Mouse (Mus musculus) hindbrain, embryonic 11.5 days (tissue): Measurements from ENCODE around the gene Ntrk3. TPM values are rescaled to one million over a fixed set of nuclear protein-coding genes. Genes with fewer than 3 reads are reported as not detected.

Source experiments
- ATAC-seq: fragments of 200-750 bp; cut with Nextera tagmentation; 2 replicates; pipeline ENCODE4 v1.8.0; 2017; ENCODE audit warnings: mild to moderate bottlenecking, moderate TSS enrichment, moderate library complexity; ENCODE audit not compliant: low FRiP score
- DNase-seq: peaks from one replicate; pipeline ENCODE4 v3.0.0-alpha.2; 2015; ENCODE audit warnings: low spot score
- H3K27ac ChIP-seq: fragments of 300-500 bp; sonication (generic); 2 replicates; pipeline ENCODE4 v1.5.1; 2014; ENCODE audit warnings: mild to moderate bottlenecking, low read depth, low read length
- H3K27me3 ChIP-seq: fragments of 300-500 bp; sonication (generic); 2 replicates; pipeline ENCODE4 v1.6.1; 2014; ENCODE audit warnings: mild to moderate bottlenecking, low read length, moderate library complexity, mixed read lengths; ENCODE audit not compliant: control insufficient read depth, insufficient read depth
- H3K36me3 ChIP-seq: fragments of 300-500 bp; sonication (generic); 2 replicates; pipeline ENCODE4 v1.6.1; 2014; ENCODE audit warnings: mild to moderate bottlenecking, low read length, moderate library complexity, mixed read lengths; ENCODE audit not compliant: control insufficient read depth, insufficient read depth
- H3K4me1 ChIP-seq: fragments of 300-500 bp; sonication (generic); replicated peaks from 2 replicates; pipeline ENCODE4 v1.6.1; 2014; ENCODE audit warnings: low read length, mixed read lengths; ENCODE audit not compliant: control insufficient read depth, insufficient read depth
- H3K4me2 ChIP-seq: fragments of 300-500 bp; sonication (generic); replicated peaks from 2 replicates; pipeline ENCODE4 v1.6.1; 2014; ENCODE audit warnings: mild to moderate bottlenecking, low read depth, low read length
- H3K4me3 ChIP-seq: fragments of 300-500 bp; sonication (generic); 2 replicates; pipeline ENCODE4 v1.5.1; 2014; ENCODE audit warnings: low read depth, low read length
- H3K9ac ChIP-seq: fragments of 300-500 bp; sonication (generic); 2 replicates; pipeline ENCODE4 v1.6.1; 2014; ENCODE audit warnings: low read depth, low read length
- H3K9me3 ChIP-seq: fragments of 300-500 bp; sonication (generic); 2 replicates; pipeline ENCODE4 v1.6.1; 2016; ENCODE audit warnings: low read length; ENCODE audit not compliant: control insufficient read depth
- WGBS: fragments of 180-500 bp; shearing (Covaris S2); extraction: QIAGEN DNeasy Blood & Tissue Kit; methylation state at CpG from one replicate; pipeline ENCODE4 v1.1.7; 2014; 5-methylcytosine and 5-hydroxymethylcytosine counted together
- polyA plus RNA-seq: library from polyadenylated mRNA; unstranded; fragments of >200 nt; fragmentation: Nextera tagmentation; extraction: Ambion mirVana; gene quantifications from 2 replicates; pipeline ENCODE4 v1.2.1, GENCODE M21; 2014

The Ntrk3 gene
- polyA plus RNA-seq, 1 experiment from 2014 or later, result 8.0 TPM

DNA sequence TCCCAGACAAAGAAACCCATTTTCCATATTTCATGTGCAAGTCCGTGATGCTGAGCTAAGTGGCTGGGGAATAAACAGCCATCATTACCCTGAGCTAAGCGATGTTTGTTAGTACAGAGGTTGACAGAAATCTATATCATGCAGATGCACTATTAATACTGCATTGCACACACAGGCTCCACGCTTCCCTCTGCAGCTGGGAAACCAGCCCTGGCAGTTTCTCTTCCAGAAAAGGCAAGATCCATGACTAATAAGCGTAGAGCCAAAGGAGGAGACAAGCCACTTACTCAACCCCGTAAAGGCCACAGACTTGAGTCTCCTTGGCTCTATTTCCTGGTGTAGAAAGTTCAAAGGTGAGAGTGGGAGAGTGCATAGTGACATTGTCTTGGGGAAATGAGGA, 390.3 kb downstream of the Ntrk3 start:
- no peak for ATAC-seq
- 83% methylated on average over 5 of the region's 5 CpGs for WGBS
- H3K9me3 ChIP-seq, result no peaks in the 10 kb centered on the region
- no peaks in the 10 kb centered on the region for H3K36me3 ChIP-seq
- no peak overlapping the region for H3K4me2 ChIP-seq
- no peaks in the 10 kb centered on the region for H3K4me1 ChIP-seq
- no peak overlapping the region for H3K9ac ChIP-seq
- H3K27me3 ChIP-seq, result no peaks in the 10 kb centered on the region
- no peak overlapping the region for H3K27ac ChIP-seq
- no peak for DNase-seq
- no peak overlapping the region for H3K4me3 ChIP-seq

DNA sequence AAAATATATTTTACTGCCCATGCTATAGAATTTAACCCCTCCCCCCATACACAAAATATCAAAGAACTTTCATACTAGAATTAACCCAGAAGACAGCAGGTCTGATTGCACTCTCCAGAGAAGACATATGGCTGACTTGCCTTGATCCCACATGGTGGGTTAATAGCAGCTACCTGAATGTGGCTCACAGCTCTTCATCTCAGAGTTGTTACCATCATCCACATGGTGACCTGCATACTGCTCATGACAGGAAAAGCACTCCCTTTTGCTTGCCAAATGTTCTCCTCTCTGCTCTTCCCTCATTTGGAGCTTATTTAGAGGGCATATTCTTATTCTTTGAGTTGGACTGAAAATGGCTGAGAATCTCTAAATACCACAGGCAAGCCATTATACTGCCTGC, 404.4 kb downstream of the Ntrk3 start:
- ATAC-seq (no peak), DNase-seq (no peak)
- no peak overlapping the region for H3K9ac ChIP-seq
- no peak overlapping the region for H3K4me3 ChIP-seq
- H3K27ac ChIP-seq, result no peak overlapping the region
- no peaks in the 10 kb centered on the region for H3K36me3 ChIP-seq
- H3K27me3 ChIP-seq, result no peaks in the 10 kb centered on the region
- no peaks in the 10 kb centered on the region for H3K9me3 ChIP-seq
- no peak overlapping the region for H3K4me2 ChIP-seq
- no peaks in the 10 kb centered on the region for H3K4me1 ChIP-seq

DNA sequence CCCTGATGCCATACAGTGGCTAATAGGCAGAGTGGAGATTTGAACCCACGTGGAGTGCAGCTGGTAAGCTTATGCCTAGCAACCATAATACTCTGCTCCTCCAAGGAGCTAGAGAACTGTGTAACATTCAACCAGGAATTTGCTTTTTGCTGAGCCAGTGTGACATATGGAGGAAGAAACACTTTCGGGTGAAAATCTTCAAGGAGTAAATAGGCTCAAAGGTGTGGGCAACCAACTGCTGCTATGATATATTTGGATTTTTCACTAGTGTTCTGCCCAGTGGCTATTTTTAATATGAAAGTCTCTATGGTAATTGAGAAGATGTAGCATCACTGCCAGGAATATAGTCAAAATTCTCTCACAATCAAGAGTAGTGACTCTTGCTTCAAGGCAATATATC, 409.5 kb downstream of the Ntrk3 start:
- H3K9ac ChIP-seq, result no peak overlapping the region
- H3K27ac ChIP-seq, result no peak overlapping the region
- DNase-seq, result no peak
- H3K4me1 ChIP-seq, result no peaks in the 10 kb centered on the region
- H3K4me3 ChIP-seq, result no peak overlapping the region
- H3K36me3 ChIP-seq, result no peaks in the 10 kb centered on the region
- H3K27me3 ChIP-seq, result no peaks in the 10 kb centered on the region
- no peaks in the 10 kb centered on the region for H3K9me3 ChIP-seq
- H3K4me2 ChIP-seq, result no peak overlapping the region
- WGBS, result 89% methylated on average over 2 of the region's 2 CpGs
- ATAC-seq, result no peak

DNA sequence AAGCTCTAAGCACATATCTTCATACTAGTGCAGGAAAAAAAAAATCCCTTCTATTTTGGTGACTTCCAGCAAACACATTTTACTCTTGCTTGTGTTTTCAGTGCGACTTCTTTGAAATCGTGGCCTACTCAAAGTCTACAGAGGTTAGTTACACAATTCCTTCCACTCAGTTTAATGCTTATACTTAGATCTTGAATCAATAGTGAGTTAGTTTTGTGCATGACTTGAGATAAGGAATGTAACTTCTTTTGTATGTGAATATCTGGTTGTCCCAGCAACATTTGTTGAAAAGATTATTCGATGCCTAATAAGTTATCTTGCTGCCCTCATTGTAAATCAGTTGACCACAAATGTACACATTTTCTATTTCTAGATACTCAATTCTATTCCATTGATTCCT, 411.6 kb downstream of the Ntrk3 start:
- H3K4me1 ChIP-seq, result no peaks in the 10 kb centered on the region
- no peaks in the 10 kb centered on the region for H3K27me3 ChIP-seq
- H3K9me3 ChIP-seq, result no peaks in the 10 kb centered on the region
- DNase-seq, result no peak
- WGBS, result 68% methylated on average over 3 of the region's 3 CpGs
- H3K27ac ChIP-seq, result no peak overlapping the region
- H3K36me3 ChIP-seq, result no peaks in the 10 kb centered on the region
- no peak overlapping the region for H3K4me3 ChIP-seq
- no peak overlapping the region for H3K9ac ChIP-seq
- ATAC-seq, result no peak
- no peak overlapping the region for H3K4me2 ChIP-seq

DNA sequence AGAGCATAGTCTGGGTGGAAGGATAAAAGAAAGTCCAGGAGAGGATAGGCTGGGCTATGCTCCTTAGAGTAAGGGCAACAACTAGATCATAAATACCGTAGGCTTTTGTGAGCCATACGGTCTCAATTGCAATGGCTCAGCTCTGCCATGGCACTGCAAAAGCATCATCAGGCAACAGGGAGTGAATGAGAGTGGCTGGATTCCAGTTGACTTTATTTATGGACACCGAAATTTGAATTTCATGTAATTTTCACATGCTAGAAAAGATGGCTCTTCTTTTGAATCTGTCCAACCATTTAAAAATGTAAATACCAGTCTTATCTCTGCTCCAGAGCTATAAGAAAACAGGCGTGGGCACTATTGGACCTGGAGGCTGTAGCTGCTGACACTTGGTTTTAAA, 419.2 kb downstream of the Ntrk3 start:
- Histone ChIP-seq H3K27me3 (no peaks in the 10 kb centered on the region), H3K36me3 (no peaks in the 10 kb centered on the region), H3K9me3 (no peaks in the 10 kb centered on the region), H3K4me2 (no peak overlapping the region), H3K4me3 (no peak overlapping the region), H3K27ac (no peak overlapping the region), H3K9ac (no peak overlapping the region), H3K4me1 (no peaks in the 10 kb centered on the region)
- WGBS, result 91% methylated on average over 4 of the region's 4 CpGs
- ATAC-seq (no peak), DNase-seq (no peak)

DNA sequence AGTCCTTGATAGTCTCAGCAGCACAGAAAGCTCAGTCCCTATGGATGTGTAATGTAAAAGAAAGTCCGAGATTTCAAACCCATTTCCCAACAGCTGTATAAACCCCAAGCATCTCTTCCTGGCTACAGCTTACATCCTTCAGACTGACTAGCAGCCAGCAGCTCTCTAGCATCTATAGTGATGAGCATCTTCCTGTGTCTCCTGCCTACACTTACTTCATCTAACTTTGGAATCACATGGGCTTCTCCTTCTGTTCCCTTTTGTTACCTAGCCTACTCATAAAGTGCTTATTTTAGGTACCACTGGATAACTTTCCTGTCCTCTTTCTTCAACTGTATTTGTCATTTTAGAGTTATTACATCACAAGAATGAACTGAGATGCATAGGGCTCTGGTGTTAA, 432.0 kb downstream of the Ntrk3 start:
- 0 out of 2 replicates have a peak, but pooled peaks cover 4% of the 10 kb centered on the region for H3K9me3 ChIP-seq
- WGBS, result 83% methylated on average over 1 of the region's 1 CpGs

DNA sequence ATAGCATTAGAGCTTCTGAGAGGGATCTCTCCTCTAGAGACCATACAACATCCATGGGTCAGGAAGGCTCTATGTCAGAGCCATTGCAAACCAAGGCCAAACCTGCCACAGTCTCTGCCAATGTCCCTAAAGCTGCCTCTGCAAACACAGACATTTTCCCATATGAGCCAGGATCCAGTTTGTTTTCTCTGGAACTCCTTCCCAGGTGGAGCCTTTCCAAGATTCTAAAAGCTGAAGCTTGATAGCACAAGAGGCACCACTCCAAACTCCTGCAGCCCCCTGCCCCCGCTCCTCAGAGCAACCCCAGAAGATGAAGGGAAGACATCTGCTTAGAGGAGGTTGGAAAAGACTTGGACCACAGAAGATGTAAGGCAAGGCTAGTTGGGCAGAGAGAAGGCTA, 432.8 kb downstream of the Ntrk3 start:
- Histone ChIP-seq H3K27me3 (no peaks in the 10 kb centered on the region), H3K9ac (no peak overlapping the region), H3K4me3 (no peak overlapping the region), H3K36me3 (no peaks in the 10 kb centered on the region), H3K9me3 (0 out of 2 replicates have a peak, but pooled peaks cover 4% of the 10 kb centered on the region), H3K4me2 (no peak overlapping the region), H3K4me1 (no peaks in the 10 kb centered on the region), H3K27ac (no peak overlapping the region)
- no peak for DNase-seq
- ATAC-seq, result no peak
- 85% methylated on average over 1 of the region's 1 CpGs for WGBS

More for the DNA sequence above, 432.0 kb downstream of the Ntrk3 start:
- Histone ChIP-seq H3K4me3 (no peak overlapping the region), H3K4me2 (no peak overlapping the region), H3K27ac (no peak overlapping the region), H3K9ac (no peak overlapping the region), H3K27me3 (no peaks in the 10 kb centered on the region), H3K4me1 (no peaks in the 10 kb centered on the region), H3K36me3 (no peaks in the 10 kb centered on the region)
- ATAC-seq, result no peak
- DNase-seq, result no peak

DNA sequence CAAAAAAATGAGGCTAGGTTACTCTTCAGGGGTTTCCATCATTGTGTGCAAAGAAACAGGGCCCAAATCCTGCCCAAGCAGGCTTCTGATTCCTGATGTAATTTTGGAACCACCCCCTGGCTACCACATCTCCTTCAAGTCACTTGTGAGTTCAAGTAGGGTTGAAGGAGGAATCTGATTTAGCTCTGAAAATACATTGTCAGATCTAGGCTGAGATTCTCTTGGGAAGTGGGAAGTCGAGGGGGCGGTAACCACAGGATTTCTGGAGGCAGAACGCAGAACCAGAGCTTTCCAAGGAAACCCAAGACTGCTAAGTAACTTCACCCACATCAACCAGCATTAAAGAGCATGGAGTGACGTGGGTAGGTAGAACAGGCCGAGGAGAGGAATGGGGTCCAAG, 440.5 kb downstream of the Ntrk3 start:
- 89% methylated on average over 5 of the region's 5 CpGs for WGBS

DNA sequence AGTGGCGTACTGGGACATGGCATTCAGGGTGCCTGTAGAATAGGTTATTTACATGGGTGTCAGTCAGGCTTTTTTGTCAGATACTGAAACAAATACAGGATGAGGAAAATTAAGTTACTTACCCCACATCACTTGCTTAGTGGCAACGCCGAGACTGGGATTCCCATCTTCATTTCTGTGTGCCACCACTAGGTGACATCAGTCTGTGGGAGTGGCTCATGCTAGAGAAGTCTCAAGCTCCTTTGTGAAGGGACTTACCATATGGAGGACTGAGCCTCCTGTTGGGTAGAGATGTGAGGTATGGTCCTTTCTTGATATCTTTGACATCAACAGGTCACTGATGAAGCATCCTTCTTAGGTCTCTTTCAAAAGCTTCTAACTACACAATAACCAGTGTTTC, 443.5 kb downstream of the Ntrk3 start:
- no peak overlapping the region for H3K4me3 ChIP-seq
- H3K27me3 ChIP-seq, result no peaks in the 10 kb centered on the region
- no peaks in the 10 kb centered on the region for H3K4me1 ChIP-seq
- 79% methylated on average over 3 of the region's 3 CpGs for WGBS
- H3K9ac ChIP-seq, result no peak overlapping the region
- no peak overlapping the region for H3K4me2 ChIP-seq
- H3K9me3 ChIP-seq, result no peaks in the 10 kb centered on the region
- no peaks in the 10 kb centered on the region for H3K36me3 ChIP-seq
- ATAC-seq, result no peak
- no peak for DNase-seq
- H3K27ac ChIP-seq, result no peak overlapping the region

More for the DNA sequence above, 440.5 kb downstream of the Ntrk3 start:
- ATAC-seq (no peak), DNase-seq (no peak)
- Histone ChIP-seq H3K9me3 (no peaks in the 10 kb centered on the region), H3K36me3 (no peaks in the 10 kb centered on the region), H3K4me3 (no peak overlapping the region), H3K9ac (no peak overlapping the region), H3K4me1 (no peaks in the 10 kb centered on the region), H3K27me3 (no peaks in the 10 kb centered on the region), H3K27ac (no peak overlapping the region), H3K4me2 (no peak overlapping the region)
